Mouse (Mus musculus) testis, adult 2 months (tissue): ENCODE measurements around the gene Gns. TPM values are rescaled to one million over a fixed set of nuclear protein-coding genes. Genes with fewer than 3 reads are reported as not detected.

Experiments used
- H3K27ac ChIP-seq: fragments of 200-500 bp; 2 replicates; pipeline ENCODE4 v1.5.1; 2012; ENCODE audit warnings: low read depth, low read length; ENCODE audit not compliant: control insufficient read depth, insufficient read depth
- H3K27me3 ChIP-seq: fragments of 200-500 bp; 2 replicates; pipeline ENCODE4 v1.6.1; 2012; ENCODE audit warnings: mild to moderate bottlenecking, low read length, moderate library complexity; ENCODE audit not compliant: control insufficient read depth, insufficient read depth
- H3K36me3 ChIP-seq: fragments of 200-500 bp; 2 replicates; pipeline ENCODE4 v1.6.1; 2012; ENCODE audit warnings: mild to moderate bottlenecking, low read length; ENCODE audit not compliant: control insufficient read depth, insufficient read depth
- H3K4me1 ChIP-seq: fragments of 200-500 bp; 2 replicates; pipeline ENCODE4 v1.6.1; 2012; ENCODE audit warnings: low read length; ENCODE audit not compliant: control insufficient read depth, insufficient read depth
- H3K4me3 ChIP-seq: fragments of 200-500 bp; 2 replicates; pipeline ENCODE4 v1.5.1; 2012; ENCODE audit warnings: low read depth, mild to moderate bottlenecking, low read length, moderate library complexity, mixed read lengths; ENCODE audit not compliant: control insufficient read depth
- CTCF ChIP-seq: fragments of 200-500 bp; IDR thresholded peaks from 2 replicates; pipeline ENCODE4 v1.5.1; 2012; ENCODE audit warnings: low read depth, mild to moderate bottlenecking, inconsistent platforms, low read length, moderate library complexity; ENCODE audit not compliant: control insufficient read depth, insufficient read depth, insufficient replicate concordance
- POLR2A ChIP-seq: fragments of 200-500 bp; IDR thresholded peaks from 2 replicates; pipeline ENCODE4 v1.6.1; 2012; ENCODE audit warnings: low read depth, mild to moderate bottlenecking, inconsistent platforms, low read length, moderate library complexity; ENCODE audit not compliant: control insufficient read depth
- polyA plus RNA-seq: library from polyadenylated mRNA; depleted of rRNA; stranded (reverse); fragments of >200 nt; gene quantifications from 2 replicates; pipeline ENCODE4 v1.2.3, GENCODE M21; 2012

The Gns gene
- polyA plus RNA-seq, 1 experiment, result 14.7 TPM

GRCm38 (mm10) chr10:121432635-121433280, 67.9 kb downstream of the Gns start:
- Histone ChIP-seq H3K4me3 (no peak overlapping the region), H3K36me3 (no peaks in the 10 kb centered on the region), H3K27me3 (no peaks in the 10 kb centered on the region), H3K27ac (no peak overlapping the region), H3K4me1 (peaks cover 2% of the 10 kb centered on the region; the same call in 1 of the 2 replicates)
- TF ChIP-seq POLR2A (no peak), CTCF (no peak)

GRCm38 (mm10) chr10:121434441-121435103, 69.7 kb downstream of the Gns start:
- Histone ChIP-seq H3K4me3 (no peak overlapping the region), H3K27ac (no peak overlapping the region), H3K27me3 (no peaks in the 10 kb centered on the region), H3K4me1 (peaks cover 2% of the 10 kb centered on the region; the same call in 1 of the 2 replicates), H3K36me3 (no peaks in the 10 kb centered on the region)
- TF ChIP-seq CTCF (no peak), POLR2A (no peak)

GRCm38 (mm10) chr10:121435546-121436257, 70.8 kb downstream of the Gns start:
- Histone ChIP-seq H3K36me3 (no peaks in the 10 kb centered on the region), H3K27ac (0 out of 2 replicates have a peak overlapping the region, but pooled peaks have one; percentile 40), H3K4me3 (peak overlapping the region; percentile 21; the same call in 1 of the 2 replicates), H3K4me1 (peaks cover 2% of the 10 kb centered on the region; the same call in 1 of the 2 replicates), H3K27me3 (no peaks in the 10 kb centered on the region)
- TF ChIP-seq POLR2A, result no peak
- no peak for TF ChIP-seq CTCF

- Histone ChIP-seq H3K27ac (no peak overlapping the region), H3K4me1 (peaks cover 2% of the 10 kb centered on the region; the same call in 1 of the 2 replicates), H3K36me3 (no peaks in the 10 kb centered on the region), H3K27me3 (no peaks in the 10 kb centered on the region), H3K4me3 (no peak overlapping the region)
- TF ChIP-seq POLR2A (no peak), CTCF (no peak)
These were observed 71.4 kb downstream of the Gns start for GRCm38 (mm10) chr10:121436258-121436645.

GRCm38 (mm10) chr10:121436693-121437092, 71.8 kb downstream of the Gns start:
- no peak for TF ChIP-seq CTCF
- Histone ChIP-seq H3K27me3 (no peaks in the 10 kb centered on the region), H3K4me1 (peaks cover 2% of the 10 kb centered on the region; the same call in 1 of the 2 replicates), H3K27ac (no peak overlapping the region), H3K4me3 (no peak overlapping the region), H3K36me3 (no peaks in the 10 kb centered on the region)

GRCm38 (mm10) chr10:121438109-121438508, 73.2 kb downstream of the Gns start:
- Histone ChIP-seq H3K27ac (no peak overlapping the region), H3K4me3 (no peak overlapping the region), H3K27me3 (no peaks in the 10 kb centered on the region), H3K36me3 (no peaks in the 10 kb centered on the region), H3K4me1 (peaks cover 2% of the 10 kb centered on the region; the same call in 1 of the 2 replicates)
- no peak for TF ChIP-seq POLR2A
- TF ChIP-seq CTCF, result no peak

GRCm38 (mm10) chr10:121439310-121439731, 74.4 kb downstream of the Gns start:
- H3K4me1 ChIP-seq, result peaks cover 2% of the 10 kb centered on the region; the same call in 1 of the 2 replicates
- H3K36me3 ChIP-seq, result no peaks in the 10 kb centered on the region
- no peaks in the 10 kb centered on the region for H3K27me3 ChIP-seq
- H3K4me3 ChIP-seq, result no peak overlapping the region
- TF ChIP-seq CTCF, result no peak
- TF ChIP-seq POLR2A, result no peak
- no peak overlapping the region for H3K27ac ChIP-seq
